Mouse (Mus musculus) neural tube, postnatal 0 days (tissue): ENCODE measurements around the gene Dennd2a. TPM values are rescaled to one million over a fixed set of nuclear protein-coding genes. Genes with fewer than 3 reads are reported as not detected.

Source experiments
- polyA plus RNA-seq: library from polyadenylated mRNA; unstranded; fragments of >200 nt; fragmentation: Nextera tagmentation; extraction: Ambion mirVana; gene quantifications from 2 replicates; pipeline ENCODE4 v1.2.1, GENCODE M21; 2015

Dennd2a gene
- polyA plus RNA-seq = 11.9 and 12.1 TPM in 2 replicates

GRCm38 (mm10) chr6:39557723-39558261 lies at the start of gene Dennd2a:
Gene Dennd2a (minus strand): TSS chr6:39557867.

GRCm38 (mm10) chr6:39592401-39593214 lies 34.9 kb upstream of the Dennd2a start, which contains the start of gene Ndufb2:
Gene Ndufb2 (plus strand): TSS chr6:39592574.

GRCm38 (mm10) chr6:39585517-39585916 lies 27.9 kb upstream of the Dennd2a start, which contains the start of gene Gm42420:
Gene Gm42420 (plus strand): TSS chr6:39585753.

GRCm38 (mm10) chr6:39573791-39574554 lies 16.3 kb upstream of the Dennd2a start, which contains the start of gene Adck2:
Gene Adck2 (plus strand): TSS chr6:39573873.

GRCm38 (mm10) chr6:39419851-39420721 lies 137.6 kb downstream of the Dennd2a start, which contains the start of gene Mkrn1:
Gene Mkrn1 (minus strand): TSS chr6:39420462.

Other genes starting within 250 kb of the Dennd2a start
- 41.7 and 42.2 TPM in 2 replicates for gene Slc37a3, start 180.2 kb downstream of the Dennd2a start, polyA plus RNA-seq
- 0.15 and 0.19 TPM in 2 replicates for gene Rab19, start 176.7 kb downstream of the Dennd2a start, polyA plus RNA-seq
- 198 and 201 TPM in 2 replicates for gene Mkrn1, start 137.4 kb downstream of the Dennd2a start, polyA plus RNA-seq
- 36.7 and 38.5 TPM in 2 replicates for gene Adck2, start 16.0 kb upstream of the Dennd2a start, polyA plus RNA-seq
- gene Gm42420, start 27.9 kb upstream of the Dennd2a start, polyA plus RNA-seq = 3.1 and 6.5 TPM in 2 replicates
- gene Ndufb2, start 34.7 kb upstream of the Dennd2a start, polyA plus RNA-seq = 766 and 799 TPM in 2 replicates
- 18.2 and 19.2 TPM in 2 replicates for gene Braf, start 167.6 kb upstream of the Dennd2a start, polyA plus RNA-seq